In genomic region chr11:119198564-119199232, GRCm38 (mm10) we compare ENCODE assay signal across 9 mouse cellular contexts. TPM values are rescaled to one million over a fixed set of nuclear protein-coding genes. Genes with fewer than 3 reads are reported as not detected.
DNase-seq lines count a peak whose midpoint lies in the region; ATAC-seq and TF ChIP-seq lines count a peak whose summit lies in the region.
"Had no signal": no experiment of that assay in that cellular context is flagged by ENCODE, and none has a peak within 500 bp of the region (broad histone marks: within the 10 kb centered on the region; RNA-seq: fewer than 3 reads in every experiment).

No protein-coding gene starts in this region.

- H3K4me1 ChIP-seq in lung, postnatal 0 days (ENCODE audit: insufficient read depth, low read depth, low read length): no peaks in the 10 kb centered on the region
- peaks cover 20% of the 10 kb centered on the region for H3K4me1 ChIP-seq in forebrain, embryonic 13.5 days
- H3K4me1 ChIP-seq: embryonic facial prominence, embryonic 13.5 days had no signal

- H3K27me3 ChIP-seq in lung, postnatal 0 days (replicated peaks; ENCODE audit: insufficient read depth, low read length): no peaks in the 10 kb centered on the region
- H3K27me3 ChIP-seq in forebrain, embryonic 13.5 days: no peaks in the 10 kb centered on the region
- H3K27me3 ChIP-seq: embryonic facial prominence, embryonic 13.5 days had no signal

- no peak for ATAC-seq in lung, postnatal 0 days
- ATAC-seq in cerebellum, adult (ENCODE audit: insufficient number of reproducible peaks, low FRiP score, low TSS enrichment): peak; percentile 42; the same call in 1 of the 2 replicates
- peak; percentile 36; the same call in 1 of the 2 replicates for ATAC-seq in forebrain, embryonic 13.5 days

- no peak for DNase-seq in lung, postnatal 0 days (ENCODE audit: low spot score)
- no peak for DNase-seq in lung, postnatal 25 days (ENCODE audit: low spot score)
- DNase-seq in layer of hippocampus, adult 9-11 months: peak; percentile 77
- DNase-seq in right cerebral cortex, postnatal 14 days: peak; percentile 64
- DNase-seq in MN1 (ENCODE audit: low spot score): no peak
- no peak for DNase-seq in adipocyte (ENCODE audit: low spot score)

- 55% methylated on average over 26 of the region's 26 CpGs for WGBS in lung, postnatal 0 days
- 56% methylated on average over 25 of the region's 26 CpGs for WGBS in forebrain, embryonic 13.5 days

- no peaks in the 10 kb centered on the region for H3K9me3 ChIP-seq in lung, postnatal 0 days (ENCODE audit: low read length)
- H3K9me3 ChIP-seq in forebrain, embryonic 13.5 days (replicated peaks): no peaks in the 10 kb centered on the region
- H3K9me3 ChIP-seq: embryonic facial prominence, embryonic 13.5 days had no signal

- TF ChIP-seq EP300 in lung, postnatal 0 days (IDR thresholded peaks at IDR 0.05): no peak

- no peak overlapping the region for H3K4me2 ChIP-seq in lung, postnatal 0 days (replicated peaks; ENCODE audit: low read depth, low read length)
- no peak overlapping the region for H3K4me2 ChIP-seq in forebrain, embryonic 13.5 days
- H3K4me2 ChIP-seq: embryonic facial prominence, embryonic 13.5 days had no signal

- H3K27ac ChIP-seq in lung, postnatal 0 days (ENCODE audit: low read length): no peak overlapping the region
- H3K27ac ChIP-seq in forebrain, embryonic 13.5 days: peak overlapping the region; percentile 62
- H3K27ac ChIP-seq: embryonic facial prominence, embryonic 13.5 days had no signal

- TF ChIP-seq CTCF in lung, postnatal 0 days (IDR thresholded peaks at IDR 0.05): peak; percentile 61

- H3K9ac ChIP-seq in lung, postnatal 0 days (replicated peaks; ENCODE audit: low read depth): no peak overlapping the region
- H3K9ac ChIP-seq in forebrain, embryonic 13.5 days: no peak overlapping the region
- H3K9ac ChIP-seq: embryonic facial prominence, embryonic 13.5 days had no signal

- H3K4me3 ChIP-seq in lung, postnatal 0 days (ENCODE audit: low read depth, low read length): no peak overlapping the region
- no peak overlapping the region for H3K4me3 ChIP-seq in forebrain, embryonic 13.5 days
- H3K4me3 ChIP-seq: embryonic facial prominence, embryonic 13.5 days had no signal

- H3K36me3 ChIP-seq in lung, postnatal 0 days (ENCODE audit: insufficient read depth, low read length): no peaks in the 10 kb centered on the region
- H3K36me3 ChIP-seq in forebrain, embryonic 13.5 days (ENCODE audit: poor library complexity, severe bottlenecking): peaks cover 33% of the 10 kb centered on the region

RNA-seq across cellular contexts. Expression of gene Tbc1d16, which starts 29.6 kb away (rescaled TPM):
- polyA plus RNA-seq in lung, postnatal 0 days (2015; fragmentation: Nextera tagmentation; extraction: Ambion mirVana): 11.9 and 12.9 TPM in 2 replicates
- 45.3 and 46.0 TPM in 2 replicates for polyA plus RNA-seq in forebrain, embryonic 13.5 days (2015; fragmentation: Nextera tagmentation; extraction: Ambion mirVana)

RNA-seq across cellular contexts. Expression of gene Ccdc40, which starts 29.7 kb away (rescaled TPM):
- 6.1 and 6.3 TPM in 2 replicates for polyA plus RNA-seq in lung, postnatal 0 days (2015; fragmentation: Nextera tagmentation; extraction: Ambion mirVana)
- 14.3 and 17.2 TPM in 2 replicates for polyA plus RNA-seq in forebrain, embryonic 13.5 days (2015; fragmentation: Nextera tagmentation; extraction: Ambion mirVana)

Comparison
In these comparisons a context has a peak if more than half of its experiments do, and no peak if none do; other contexts are left out.
1. DNase-seq: peak in layer of hippocampus, adult 9-11 months (single experiment) and right cerebral cortex, postnatal 14 days (single experiment); none in lung, postnatal 0 days (single experiment), lung, postnatal 25 days (single experiment), MN1 (single experiment) and adipocyte (single experiment).